Mouse (Mus musculus): ENCODE results near the gene Hsd17b1.

- TF ChIP-seq HCFC1 (IDR thresholded peaks at IDR 0.05; ENCODE audit: borderline replicate concordance, insufficient read depth, low read length): no peak
- TF ChIP-seq ZNF384 (IDR thresholded peaks at IDR 0.05; ENCODE audit: low read depth, low read length): no peak
- TF ChIP-seq MAFK (IDR thresholded peaks at IDR 0.05; ENCODE audit: insufficient read depth, low read depth, low read length): no peak
These were observed 24.8 kb downstream of the Hsd17b1 start for GRCm38 (mm10) chr11:101103011-101103410.

All from ES-E14 (cell line).